Mouse (Mus musculus) layer of hippocampus, adult 11-12 months (tissue): Measurements from ENCODE around the gene Xrcc1.
A peak's percentile ranks its signal among the peaks of the same experiment; 100 is the strongest.
"Not testable (repeated sequence)": the region's sequence is repeated elsewhere in the genome, so short reads cannot be mapped to it uniquely, and the experiment has no call there.

ENCODE experiments used
- DNase-seq: peaks from one replicate; pipeline ENCODE4 v3.0.0; 2022; ENCODE audit warnings: low spot score

Gene Xrcc1

GRCm38 (mm10) chr7:24605561-24605960, 59.5 kb downstream of the Xrcc1 start:
- DNase-seq = no peak

GRCm38 (mm10) chr7:24606046-24606445, 60.0 kb downstream of the Xrcc1 start:
- no peak for DNase-seq

- DNase-seq = peak; percentile 53
Observed at GRCm38 (mm10) chr7:24608017-24608416, 61.9 kb downstream of the Xrcc1 start.

DNA sequence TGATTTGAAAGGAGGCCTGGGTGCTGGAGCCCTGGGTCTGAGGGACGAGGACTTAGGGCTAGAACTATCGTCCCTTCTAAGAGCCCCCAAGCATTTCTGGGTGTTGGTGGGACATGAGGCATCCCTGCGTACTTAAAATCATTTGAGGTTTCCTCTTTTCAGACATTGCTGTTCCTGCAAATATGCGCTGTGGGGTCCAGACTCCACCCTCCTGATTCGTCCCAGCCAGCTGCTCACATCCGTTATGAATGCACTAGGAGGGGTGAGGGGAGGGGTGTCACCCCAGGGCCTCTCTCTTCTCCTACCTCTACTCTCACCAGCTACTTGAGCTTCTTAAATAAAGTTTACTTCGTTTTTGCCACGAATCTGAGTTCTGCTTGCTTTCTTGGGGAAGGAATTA, 62.5 kb downstream of the Xrcc1 start:
- no peak for DNase-seq

DNA sequence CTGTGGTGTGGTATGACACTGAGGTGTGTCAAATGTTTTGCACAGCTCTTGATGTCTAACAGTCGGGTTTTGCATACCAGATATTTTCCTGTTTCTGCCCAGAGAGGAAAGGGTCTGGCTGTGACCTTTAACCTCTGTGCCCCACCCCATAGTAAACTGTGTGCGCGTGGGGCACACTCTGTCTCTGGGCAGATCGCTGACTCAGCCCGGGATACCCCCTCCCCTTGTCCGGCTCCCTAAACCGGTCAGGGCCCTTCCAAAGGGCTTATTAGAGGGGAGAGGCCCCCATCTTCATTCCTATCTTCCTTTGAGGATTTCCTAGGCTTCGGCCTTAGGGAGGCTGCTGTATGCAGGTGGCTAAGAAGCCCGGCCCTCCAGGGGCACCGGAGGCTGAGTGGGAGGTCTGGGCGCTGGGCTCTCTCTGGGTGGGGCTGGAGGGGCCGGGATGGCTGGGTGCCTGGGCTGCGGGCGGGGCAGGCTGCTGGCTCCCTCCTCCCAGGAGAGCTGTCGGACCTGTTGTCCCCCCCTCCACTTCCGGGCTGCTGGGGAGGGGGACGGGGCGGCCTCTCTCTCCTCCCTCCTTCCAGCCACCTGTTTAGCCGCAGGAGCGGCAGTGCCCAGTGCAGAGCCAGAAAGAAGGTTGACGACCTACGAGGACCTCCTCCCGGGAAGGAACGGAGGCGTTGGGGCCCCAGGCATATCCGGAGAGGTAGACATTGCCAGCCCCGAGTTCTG, 64.2 kb downstream of the Xrcc1 start, which contains the start of gene Phldb3:
TSS of gene Phldb3 (plus strand) at position 620 of the 735 bp plus-strand sequence.
- no peak for DNase-seq

GRCm38 (mm10) chr7:24610879-24611494, 64.9 kb downstream of the Xrcc1 start:
- DNase-seq = peak; percentile 74

DNA sequence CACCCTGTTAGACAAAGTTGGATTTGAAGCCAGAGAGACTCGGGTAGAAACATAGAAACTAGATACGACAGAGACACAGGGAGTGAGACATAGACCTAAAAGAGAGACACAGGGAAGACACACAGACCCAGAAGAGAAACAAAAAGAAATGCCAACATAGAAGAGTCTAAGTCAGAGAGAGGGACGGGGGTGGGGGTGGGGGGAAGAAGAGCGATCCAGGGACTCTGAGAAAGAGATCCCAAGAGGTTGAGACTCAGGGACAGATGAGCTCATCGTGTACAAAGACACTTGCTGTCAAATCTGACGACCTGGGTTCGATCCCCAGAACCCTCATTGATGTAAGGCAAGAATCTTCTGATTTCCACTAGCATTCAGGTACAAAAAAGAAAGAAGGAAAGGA, 65.6 kb downstream of the Xrcc1 start:
- DNase-seq = no peak

DNA sequence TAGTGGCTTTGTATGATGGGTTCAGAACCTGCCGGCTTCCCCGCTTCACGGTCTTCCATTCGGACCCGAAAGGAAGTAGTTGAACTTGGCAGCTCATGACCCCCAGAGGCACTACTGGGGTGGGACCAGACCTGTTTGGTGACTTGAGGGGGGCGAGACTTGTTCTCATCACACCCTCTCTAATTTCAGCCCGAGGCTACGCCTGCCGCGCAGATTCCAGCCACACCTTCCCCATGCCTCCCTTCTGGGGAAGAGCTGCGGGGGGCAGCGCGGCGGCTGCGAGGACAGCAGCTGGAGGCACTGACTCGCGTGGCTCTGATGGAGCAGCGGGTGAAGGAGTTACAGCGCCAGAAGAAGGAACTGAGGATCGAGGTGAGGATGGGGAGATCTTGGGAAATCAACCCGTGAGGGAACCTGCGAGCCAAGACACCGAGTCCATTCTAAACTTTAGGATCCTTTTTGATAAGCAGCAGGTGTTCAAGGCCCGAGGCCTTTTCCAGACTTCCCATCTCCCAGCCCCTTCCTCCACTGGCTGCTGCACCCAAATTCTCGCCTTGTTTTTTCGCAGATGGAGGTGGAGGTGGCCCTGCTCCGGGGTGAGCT, 66.3 kb downstream of the Xrcc1 start:
- no peak for DNase-seq

GRCm38 (mm10) chr7:24614816-24615215, 68.7 kb downstream of the Xrcc1 start:
- no peak for DNase-seq

GRCm38 (mm10) chr7:24617763-24618162, 71.7 kb downstream of the Xrcc1 start:
- DNase-seq = no peak

DNA sequence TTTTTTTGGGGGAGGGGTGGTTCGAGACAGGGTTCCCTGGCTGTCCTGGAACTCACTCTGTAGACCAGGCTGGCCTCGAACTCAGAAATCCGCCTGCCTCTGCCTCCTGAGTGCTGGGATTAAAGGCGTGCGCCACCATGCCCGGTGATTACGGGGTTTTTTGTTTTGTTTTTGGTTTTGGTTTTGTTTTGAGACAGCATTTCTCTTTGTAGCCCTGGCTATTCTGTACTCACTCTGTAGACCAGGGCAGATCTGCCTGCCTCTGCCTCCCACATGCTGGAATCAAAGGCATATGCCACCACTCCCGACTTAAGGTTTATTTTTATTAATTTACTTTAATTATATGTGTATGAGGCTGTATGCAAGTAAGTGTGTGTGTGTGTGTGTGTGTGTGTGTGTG, 72.3 kb downstream of the Xrcc1 start:
- not testable (repeated sequence) for DNase-seq

GRCm38 (mm10) chr7:24619671-24620397, 73.7 kb downstream of the Xrcc1 start:
- no peak for DNase-seq

DNA sequence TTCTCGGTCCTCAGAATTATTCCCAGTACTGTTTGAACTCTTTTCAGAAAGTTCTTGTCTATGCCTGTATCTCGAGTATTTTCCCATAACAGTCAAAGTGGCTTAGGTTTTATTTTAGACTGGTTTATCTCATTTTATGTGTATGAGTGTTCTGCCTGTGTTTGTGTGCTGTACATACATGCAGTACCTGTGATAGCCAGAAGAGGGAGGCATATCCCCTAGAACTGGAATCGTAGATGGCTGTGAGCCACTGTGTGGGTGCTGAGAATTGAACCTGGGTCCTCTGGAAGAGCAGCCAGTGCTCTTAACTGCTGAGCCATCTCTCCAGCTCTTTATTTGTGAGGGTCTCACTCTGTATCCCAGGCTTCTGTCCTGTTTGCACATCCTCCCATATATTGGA, 75.1 kb downstream of the Xrcc1 start:
- DNase-seq = no peak

DNA sequence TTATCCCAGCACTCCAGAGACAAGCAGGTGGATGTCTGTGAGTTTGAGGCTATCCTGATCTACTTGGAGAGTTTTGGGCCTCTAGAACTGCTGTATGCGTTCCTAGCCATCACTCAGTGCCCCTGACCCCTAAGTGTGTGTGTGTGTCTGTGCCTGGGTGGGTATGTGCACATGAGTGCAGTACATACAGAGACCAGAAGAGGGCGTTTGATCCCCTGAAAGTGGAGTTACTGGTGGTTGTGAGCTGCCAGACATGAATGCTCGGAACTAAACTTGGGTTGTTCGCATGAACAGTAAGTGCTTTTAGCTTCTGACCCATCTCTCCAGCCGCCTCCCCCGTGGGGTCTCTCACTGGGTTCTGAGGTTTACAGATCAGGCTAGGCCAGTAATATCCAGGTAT, 76.9 kb downstream of the Xrcc1 start:
- no peak for DNase-seq
